In the genomic region with DNA sequence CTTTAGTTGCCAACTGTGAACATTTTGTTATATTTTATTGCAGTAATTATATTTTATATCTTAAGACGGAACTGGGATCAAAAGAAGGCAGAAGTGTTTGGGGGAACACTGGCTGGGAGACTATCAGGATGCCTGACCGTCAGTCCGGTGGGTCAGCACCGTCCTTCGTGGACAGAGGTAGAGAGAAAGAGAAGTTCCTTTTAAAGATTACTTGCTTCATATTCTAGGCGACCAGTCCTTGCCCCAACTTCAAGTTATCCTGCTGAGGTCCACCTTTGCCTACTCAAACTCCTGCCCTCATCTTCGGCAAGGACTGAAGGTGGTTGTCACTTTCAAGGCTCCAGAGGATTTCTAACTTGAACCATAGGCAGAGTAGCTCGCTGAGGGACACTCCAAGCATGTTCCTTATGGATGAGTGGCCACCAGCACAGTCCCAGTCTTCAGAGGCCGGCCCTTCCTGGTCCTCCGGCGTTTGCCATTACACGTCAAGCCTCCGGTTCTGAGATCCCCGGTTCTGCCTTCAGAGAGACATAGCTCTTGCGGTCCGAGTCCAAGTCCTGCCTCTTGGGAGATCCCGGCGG, we compare ENCODE assay signal across 8 mouse cellular contexts. TPM values are rescaled to one million over a fixed set of nuclear protein-coding genes. Genes with fewer than 3 reads are reported as not detected.
DNase-seq lines count a peak whose midpoint lies in the region; ATAC-seq and TF ChIP-seq lines count a peak whose summit lies in the region.

No protein-coding gene starts in this region.

- H3K36me3 ChIP-seq in CH12.LX (replicated peaks in 1 of 2; ENCODE audit: control insufficient read depth in 1 of 2, insufficient read depth in 1 of 2, low read length in 1 of 2) = no peaks in the 10 kb centered on the region
- H3K36me3 ChIP-seq in forebrain, embryonic 14.5 days (ENCODE audit: control insufficient read depth, insufficient read depth, low read length) = no peaks in the 10 kb centered on the region
- no peaks in the 10 kb centered on the region for H3K36me3 ChIP-seq in liver, embryonic 16.5 days (ENCODE audit: control insufficient read depth, insufficient read depth)

- dilution Hi-C loops in CH12.LX (cut with MboI; ENCODE audit: extremely low pct_ligation_motif_present, extremely low pct_unique_long_range_greater_than_20kb, low sequenced_read_pairs) = no loop called here

- H3K4me3 ChIP-seq in CH12.LX (replicated peaks in 1 of 3; ENCODE audit: low read depth in 2 of 3, low read length in 2 of 3, poor library complexity in 1 of 3) = peak overlapping the region; percentile 55 to 79 (median 61)
- peak overlapping the region; percentile 86 for H3K4me3 ChIP-seq in forebrain, embryonic 14.5 days (ENCODE audit: low read depth, low read length)
- peak overlapping the region; percentile 74 for H3K4me3 ChIP-seq in liver, embryonic 16.5 days (ENCODE audit: low read depth, low read length)

- WGBS in forebrain, embryonic 14.5 days = 3% methylated on average over 18 of the region's 18 CpGs
- WGBS in liver, embryonic 16.5 days (ENCODE audit: insufficient replicate concordance) = 2% methylated on average over 18 of the region's 18 CpGs

- no peak for TF ChIP-seq CTCF in CH12.LX (conservative IDR thresholded peaks at IDR 0.05 in 1 of 2, IDR thresholded peaks at IDR 0.05 in 1 of 2; ENCODE audit: low read depth in 2 of 2, low read length in 2 of 2)

- peaks cover 4 to 26% of the 10 kb centered on the region in 2 experiments for H3K4me1 ChIP-seq in CH12.LX (ENCODE audit: control insufficient read depth in 1 of 2, insufficient read depth in 2 of 2)
- H3K4me1 ChIP-seq in forebrain, embryonic 14.5 days (ENCODE audit: control insufficient read depth, insufficient read depth, low read length) = peaks cover 18% of the 10 kb centered on the region
- H3K4me1 ChIP-seq in liver, embryonic 16.5 days (ENCODE audit: control insufficient read depth, low read depth, low read length) = peaks cover 20% of the 10 kb centered on the region

- H3K9ac ChIP-seq in CH12.LX (ENCODE audit: insufficient read depth, low read depth) = peak overlapping the region; percentile 85
- peak overlapping the region; percentile 95 for H3K9ac ChIP-seq in forebrain, embryonic 14.5 days (ENCODE audit: low read length)
- peak overlapping the region; percentile 79 for H3K9ac ChIP-seq in liver, embryonic 16.5 days (ENCODE audit: low read depth, low read length)

- DNase-seq in frontal cortex, postnatal 25 days (ENCODE audit: low spot score in 2 of 2) = no peak
- no peak for DNase-seq in CH12.LX (ENCODE audit: extremely low read depth)
- DNase-seq in forebrain, embryonic 14.5 days (ENCODE audit: low spot score) = no peak
- no peak for DNase-seq in urinary bladder, adult 2 months (ENCODE audit: low spot score)
- DNase-seq in thymus, postnatal 10 days (ENCODE audit: low spot score in 2 of 2) = no peak

- H3K27me3 ChIP-seq in CH12.LX (replicated peaks) = peaks cover 15% of the 10 kb centered on the region
- H3K27me3 ChIP-seq in forebrain, embryonic 14.5 days (replicated peaks; ENCODE audit: control insufficient read depth, insufficient read depth, low read length) = no peaks in the 10 kb centered on the region
- H3K27me3 ChIP-seq in liver, embryonic 16.5 days (ENCODE audit: control insufficient read depth, insufficient read depth, low read depth, low read length) = no peaks in the 10 kb centered on the region

- no peak for TF ChIP-seq RAD21 in CH12.LX (IDR thresholded peaks at IDR 0.05; ENCODE audit: low read depth, low read length)

- in situ Hi-C loops in CH12.LX (cut with MboI; ENCODE audit: low pct_ligation_motif_present, low pct_unique_long_range_greater_than_20kb, low sequenced_read_pairs) = no loop called here

- H3K79me2 ChIP-seq in CH12.LX (replicated peaks; ENCODE audit: control insufficient read depth, extremely low read depth, insufficient read depth, poor library complexity, severe bottlenecking) = no peaks in the 10 kb centered on the region

- peak overlapping the region; percentile 67 for H3K4me2 ChIP-seq in CH12.LX (ENCODE audit: insufficient read depth, low read depth, poor library complexity, severe bottlenecking)
- H3K4me2 ChIP-seq in forebrain, embryonic 14.5 days (ENCODE audit: low read length) = peak overlapping the region; percentile 71
- peak overlapping the region; percentile 88 for H3K4me2 ChIP-seq in liver, embryonic 16.5 days (ENCODE audit: low read depth, low read length)

- TF ChIP-seq POLR2A in CH12.LX (IDR thresholded peaks at IDR 0.05; ENCODE audit: low read depth, low read length) = peak; percentile 61; the same call in 1 of the 2 replicates

- no peaks in the 10 kb centered on the region for H3K9me3 ChIP-seq in CH12.LX (replicated peaks; ENCODE audit: low read length)
- no peaks in the 10 kb centered on the region for H3K9me3 ChIP-seq in forebrain, embryonic 14.5 days (replicated peaks; ENCODE audit: control insufficient read depth, low read length)
- no peaks in the 10 kb centered on the region for H3K9me3 ChIP-seq in liver, embryonic 16.5 days (replicated peaks; ENCODE audit: control insufficient read depth, low read length)

- H3K27ac ChIP-seq in CH12.LX (ENCODE audit: insufficient read depth, low read depth) = no peak overlapping the region; the same call in 1 of the 2 replicates
- peak overlapping the region; percentile 91 for H3K27ac ChIP-seq in forebrain, embryonic 14.5 days (ENCODE audit: low read depth, low read length)
- peak overlapping the region; percentile 75 for H3K27ac ChIP-seq in liver, embryonic 16.5 days (ENCODE audit: low read length)

- no peak for TF ChIP-seq EP300 in CH12.LX (IDR thresholded peaks at IDR 0.05; ENCODE audit: low read length)

- ATAC-seq in frontal cortex, adult (ENCODE audit: low TSS enrichment) = peak; percentile 32
- ATAC-seq in forebrain, embryonic 14.5 days = peak; percentile 36
- peak; percentile 7 for ATAC-seq in liver, embryonic 16.5 days (ENCODE audit: low read depth)
- ATAC-seq in inflammation-experienced regulatory T-cells, adult 6 months = no peak

TF ChIP-seq in CH12.LX, 34 proteins besides CTCF, POLR2A, EP300 and RAD21:
- no peak for TF ChIP-seq MAX (IDR thresholded peaks at IDR 0.05; ENCODE audit: low read length)
- no peak for TF ChIP-seq SMC3 (IDR thresholded peaks at IDR 0.05; ENCODE audit: low read depth, low read length)
- no peak; the same call in 1 of the 2 replicates for TF ChIP-seq MXI1 (IDR thresholded peaks at IDR 0.05; ENCODE audit: low read depth, low read length)
- no peak for TF ChIP-seq SIN3A (IDR thresholded peaks at IDR 0.05; ENCODE audit: low read length)
- no peak for TF ChIP-seq ETS1 (conservative IDR thresholded peaks at IDR 0.05; ENCODE audit: low read depth, low read length)
- no peak for TF ChIP-seq NRF1 (IDR thresholded peaks at IDR 0.05; ENCODE audit: low read depth, low read length)
- no peak for TF ChIP-seq CHD2 (IDR thresholded peaks at IDR 0.05; ENCODE audit: low read length)
- TF ChIP-seq E2F4 (IDR thresholded peaks at IDR 0.05; ENCODE audit: insufficient replicate concordance, low read depth, low read length) = no peak
- no peak for TF ChIP-seq MYC (IDR thresholded peaks at IDR 0.05; ENCODE audit: low read depth, low read length)
- TF ChIP-seq KAT2A (IDR thresholded peaks at IDR 0.05; ENCODE audit: insufficient replicate concordance, low read length) = no peak
- TF ChIP-seq MAFK (IDR thresholded peaks at IDR 0.05; ENCODE audit: insufficient replicate concordance, low read length) = no peak
- no peak for TF ChIP-seq CHD1 (IDR thresholded peaks at IDR 0.05; ENCODE audit: low read depth, low read length)
- TF ChIP-seq NELFE (IDR thresholded peaks at IDR 0.05; ENCODE audit: low read depth, low read length) = no peak
- no peak for TF ChIP-seq ZMIZ1 (IDR thresholded peaks at IDR 0.05; ENCODE audit: low read depth, low read length)
- no peak for TF ChIP-seq ZNF384 (IDR thresholded peaks at IDR 0.05; ENCODE audit: low read depth, low read length)
- no peak for TF ChIP-seq UBTF (IDR thresholded peaks at IDR 0.05; ENCODE audit: low read depth, low read length)
- no peak for TF ChIP-seq USF1 (IDR thresholded peaks at IDR 0.05; ENCODE audit: low read depth, low read length)
- no peak for TF ChIP-seq PAX5 (IDR thresholded peaks at IDR 0.05; ENCODE audit: low read length)
- TF ChIP-seq GABPA (IDR thresholded peaks at IDR 0.05; ENCODE audit: insufficient replicate concordance, low read depth, low read length) = no peak
TF ChIP-seq in CH12.LX: peak in this region for 0.

RNA-seq across cellular contexts. Expression of gene Ppm1l, which starts 0.8 kb away (rescaled TPM):
- total RNA-seq in CH12.LX (2012; rRNA removed) (0.34 and 0.68 TPM in 2 replicates), CH12.LX (2014; rRNA removed) (1.7 TPM in 2 replicates)
- polyA plus RNA-seq in CH12.LX (2012; ENCODE audit: insufficient read length, low read depth) = 2.0 and 2.4 TPM in 2 replicates
- 16.5 and 20.7 TPM in 2 replicates for polyA plus RNA-seq in forebrain, embryonic 14.5 days (2014; fragmentation: Nextera tagmentation; extraction: Ambion mirVana)
- polyA plus RNA-seq in liver, embryonic 16.5 days (2015; fragmentation: Nextera tagmentation; extraction: Ambion mirVana) = 4.1 and 4.6 TPM in 2 replicates
- polyA plus RNA-seq in urinary bladder, adult 2 months (2012; rRNA removed) = 6.7 and 10.3 TPM in 2 replicates
- 1 to 10 TPM in 2 of 3 experiments, under 1 TPM in 1; 0.06 to 4.4 (median 3.0) TPM for polyA plus RNA-seq in inflammation-experienced regulatory T-cells, adult 6 months (2017; shearing (Covaris generic))
